Mouse (Mus musculus) forebrain, embryonic 14.5 days (tissue): Measurements from ENCODE around the gene Cnnm3. TPM values are rescaled to one million over a fixed set of nuclear protein-coding genes. Genes with fewer than 3 reads are reported as not detected.
"Not testable (repeated sequence)": the region's sequence is repeated elsewhere in the genome, so short reads cannot be mapped to it uniquely, and the experiment has no call there.

Experiments used
- ATAC-seq: fragments of 200-750 bp; cut with Nextera tagmentation; 2 replicates; pipeline ENCODE4 v1.8.0; 2017; ENCODE audit warnings: mild to moderate bottlenecking, moderate library complexity
- DNase-seq: peaks from one replicate; pipeline ENCODE4 v3.0.0-alpha.2; 2015; ENCODE audit warnings: low spot score
- H3K27ac ChIP-seq: fragments of 300-500 bp; sonication (generic); 2 replicates; pipeline ENCODE4 v1.5.1; 2014; ENCODE audit warnings: low read depth, mild to moderate bottlenecking, control low read depth, low read length, moderate library complexity
- H3K27me3 ChIP-seq: fragments of 300-500 bp; sonication (generic); replicated peaks from 2 replicates; pipeline ENCODE4 v1.6.1; 2014; ENCODE audit warnings: low read length, control low read depth, mixed read lengths; ENCODE audit not compliant: control insufficient read depth, insufficient read depth
- H3K36me3 ChIP-seq: fragments of 300-500 bp; sonication (generic); 2 replicates; pipeline ENCODE4 v1.6.1; 2014; ENCODE audit warnings: low read length, control low read depth; ENCODE audit not compliant: control insufficient read depth, insufficient read depth
- H3K4me1 ChIP-seq: fragments of 300-500 bp; sonication (generic); 2 replicates; pipeline ENCODE4 v1.6.1; 2014; ENCODE audit warnings: antibody characterized with exemption, low read length, control low read depth; ENCODE audit not compliant: control insufficient read depth, insufficient read depth
- H3K4me2 ChIP-seq: fragments of 300-500 bp; sonication (generic); 2 replicates; pipeline ENCODE4 v1.6.1; 2014; ENCODE audit warnings: mild to moderate bottlenecking, control low read depth, low read length
- H3K4me3 ChIP-seq: fragments of 300-500 bp; sonication (generic); 2 replicates; pipeline ENCODE4 v1.5.1; 2014; ENCODE audit warnings: low read depth, low read length, control low read depth
- H3K9ac ChIP-seq: fragments of 300-500 bp; sonication (generic); 2 replicates; pipeline ENCODE4 v1.6.1; 2014; ENCODE audit warnings: mild to moderate bottlenecking, low read length, control low read depth, moderate library complexity
- H3K9me3 ChIP-seq: fragments of 300-500 bp; sonication (generic); replicated peaks from 2 replicates; pipeline ENCODE4 v1.6.1; 2016; ENCODE audit warnings: low read length, control low read depth, mixed read lengths; ENCODE audit not compliant: control insufficient read depth
- WGBS: fragments of 180-500 bp; shearing (Covaris S2); extraction: QIAGEN DNeasy Blood & Tissue Kit; methylation state at CpG from one replicate; pipeline ENCODE4 v1.1.7; 2014; 5-methylcytosine and 5-hydroxymethylcytosine counted together
- polyA plus RNA-seq: library from polyadenylated mRNA; unstranded; fragments of >200 nt; fragmentation: Nextera tagmentation; extraction: Ambion mirVana; gene quantifications from 2 replicates; pipeline ENCODE4 v1.2.1, GENCODE M21; 2014

The Cnnm3 gene
- polyA plus RNA-seq, 1 experiment from 2014 or later, result 5.2 TPM

DNA sequence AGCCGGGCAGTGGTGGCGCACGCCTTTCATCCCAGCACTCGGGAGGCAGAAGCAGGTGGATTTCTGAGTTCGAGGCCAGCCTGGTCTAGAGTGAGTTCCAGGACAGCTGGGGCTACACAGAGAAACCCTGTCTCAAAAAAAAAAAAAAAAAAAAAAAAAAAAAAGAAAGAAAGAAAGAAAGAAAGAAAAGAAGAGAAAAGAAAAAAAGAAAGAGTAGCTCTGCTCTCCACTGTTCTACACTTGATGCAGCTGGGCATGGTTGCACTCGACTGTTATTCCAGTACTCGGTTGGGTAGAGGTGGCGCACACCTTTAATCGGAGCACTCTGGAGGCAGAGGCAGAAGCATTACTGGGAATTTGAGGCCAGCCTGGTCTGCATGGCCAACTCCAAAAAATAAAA, 25.1 kb downstream of the Cnnm3 start, which contains the start of gene Ankrd23:
Gene Ankrd23, minus strand, starts transcription at position 101 of the 400 bp plus-strand sequence.
- DNase-seq, H3K27me3 ChIP-seq, H3K4me3 ChIP-seq, ATAC-seq, H3K9ac ChIP-seq, H3K27ac ChIP-seq, H3K4me2 ChIP-seq, H3K4me1 ChIP-seq, H3K9me3 ChIP-seq: not testable (repeated sequence)
- H3K36me3 ChIP-seq, result peaks cover 27% of the 10 kb centered on the region
- WGBS, result 96% methylated on average over 9 of the region's 9 CpGs

DNA sequence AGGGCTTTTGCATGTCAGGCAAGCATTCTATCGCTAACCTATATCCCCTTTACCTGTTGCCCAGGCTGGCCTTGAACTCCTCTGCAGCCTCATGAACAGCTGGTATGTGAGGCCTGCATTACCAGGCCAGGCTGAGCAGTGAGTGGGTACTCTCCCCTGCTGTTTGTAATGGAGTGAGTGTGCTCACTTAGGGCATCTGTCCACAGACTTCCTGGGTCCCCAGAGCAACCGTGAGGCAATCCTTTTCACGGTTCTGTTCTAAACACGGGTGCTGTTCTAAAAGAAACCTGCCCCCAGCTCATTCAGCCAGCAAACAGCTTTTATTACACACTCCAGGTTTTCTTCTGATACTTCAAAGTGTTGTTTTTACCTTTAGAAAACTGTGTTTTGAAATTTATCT, 27.1 kb downstream of the Cnnm3 start:
- no peak overlapping the region for H3K27ac ChIP-seq
- H3K4me2 ChIP-seq, result no peak overlapping the region
- DNase-seq (no peak), ATAC-seq (no peak)
- no peaks in the 10 kb centered on the region for H3K4me1 ChIP-seq
- H3K27me3 ChIP-seq, result no peaks in the 10 kb centered on the region
- no peak overlapping the region for H3K4me3 ChIP-seq
- WGBS, result 81% methylated on average over 4 of the region's 4 CpGs
- no peak overlapping the region for H3K9ac ChIP-seq
- H3K36me3 ChIP-seq, result peaks cover 27% of the 10 kb centered on the region
- H3K9me3 ChIP-seq, result no peaks in the 10 kb centered on the region

DNA sequence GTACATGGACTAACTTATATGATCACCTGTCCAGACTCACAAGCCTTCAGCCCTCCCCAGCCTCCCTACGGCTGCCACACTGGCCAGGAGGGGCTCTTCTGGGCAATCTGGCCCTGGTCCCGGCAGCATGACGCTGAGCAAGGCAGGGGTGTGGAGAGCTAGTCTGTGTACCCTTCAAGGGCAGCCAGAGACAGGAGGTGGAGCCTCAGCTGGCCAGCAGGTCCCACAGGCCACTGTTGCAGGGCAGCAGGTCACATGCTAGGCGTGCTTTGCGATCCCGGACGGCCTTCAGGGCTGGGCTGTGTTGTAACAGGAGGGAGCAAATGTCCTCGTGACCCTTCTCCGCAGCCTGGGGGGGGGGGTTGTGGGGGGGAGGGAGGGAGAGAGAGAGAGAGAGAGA, 27.5 kb downstream of the Cnnm3 start, which contains the start of gene Gm42417:
Gene Gm42417, minus strand, starts transcription at position 244 of the 400 bp plus-strand sequence.
- 74% methylated on average over 9 of the region's 9 CpGs for WGBS
- H3K36me3 ChIP-seq, result peaks cover 27% of the 10 kb centered on the region
- no peaks in the 10 kb centered on the region for H3K9me3 ChIP-seq
- no peaks in the 10 kb centered on the region for H3K4me1 ChIP-seq
- no peaks in the 10 kb centered on the region for H3K27me3 ChIP-seq
- no peak for DNase-seq
- no peak for ATAC-seq
- no peak within 1 kb of the TSS for H3K9ac ChIP-seq
- no peak within 1 kb of the TSS for H3K4me2 ChIP-seq
- H3K4me3 ChIP-seq, result no peak within 1 kb of the TSS
- H3K27ac ChIP-seq, result no peak within 1 kb of the TSS

DNA sequence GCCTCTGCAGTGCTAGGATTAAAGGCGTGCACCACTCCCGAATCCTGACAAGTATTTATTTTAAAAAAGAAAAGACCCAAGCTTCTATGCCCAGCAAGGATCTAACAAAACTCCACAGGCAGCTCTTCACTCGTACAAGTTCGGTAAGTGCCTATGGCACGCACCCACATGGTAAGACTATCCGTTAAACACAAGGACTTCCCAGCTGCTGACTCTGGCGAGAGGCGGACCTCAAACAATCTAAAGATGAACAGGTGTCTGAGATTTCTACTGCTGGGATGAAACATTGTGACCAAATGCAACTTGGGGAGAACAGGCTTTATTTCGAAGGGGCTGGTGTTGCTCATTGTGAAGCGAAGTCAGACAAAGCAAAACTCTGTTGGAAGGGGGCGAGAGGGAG, 28.5 kb downstream of the Cnnm3 start:
- Histone ChIP-seq H3K4me1 (no peaks in the 10 kb centered on the region), H3K36me3 (peaks cover 27% of the 10 kb centered on the region), H3K9me3 (no peaks in the 10 kb centered on the region), H3K4me3 (no peak overlapping the region), H3K27ac (no peak overlapping the region), H3K27me3 (no peaks in the 10 kb centered on the region), H3K4me2 (no peak overlapping the region), H3K9ac (no peak overlapping the region)
- DNase-seq (no peak), ATAC-seq (no peak)
- WGBS, result 92% methylated on average over 11 of the region's 11 CpGs

DNA sequence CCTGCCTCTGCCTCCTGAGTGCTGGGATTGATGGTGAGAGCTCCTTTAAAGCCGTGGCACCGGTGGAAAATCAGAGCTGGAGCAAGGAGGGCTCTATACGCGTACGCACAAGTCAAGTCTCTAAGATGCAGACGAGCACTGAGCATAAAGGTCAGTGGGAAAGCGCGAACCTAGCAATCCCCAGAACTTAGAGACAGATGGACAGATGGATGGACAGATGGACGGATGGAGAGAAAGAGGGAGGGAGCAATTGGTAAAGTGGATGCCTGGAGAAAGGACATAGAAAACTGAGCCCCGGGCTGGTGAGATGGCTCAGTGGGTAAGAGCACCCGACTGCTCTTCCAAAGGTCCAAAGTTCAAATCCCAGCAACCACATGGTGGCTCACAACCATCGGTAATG, 29.1 kb downstream of the Cnnm3 start:
- Histone ChIP-seq H3K4me3 (no peak overlapping the region), H3K4me2 (no peak overlapping the region)
- no peak for ATAC-seq

DNA sequence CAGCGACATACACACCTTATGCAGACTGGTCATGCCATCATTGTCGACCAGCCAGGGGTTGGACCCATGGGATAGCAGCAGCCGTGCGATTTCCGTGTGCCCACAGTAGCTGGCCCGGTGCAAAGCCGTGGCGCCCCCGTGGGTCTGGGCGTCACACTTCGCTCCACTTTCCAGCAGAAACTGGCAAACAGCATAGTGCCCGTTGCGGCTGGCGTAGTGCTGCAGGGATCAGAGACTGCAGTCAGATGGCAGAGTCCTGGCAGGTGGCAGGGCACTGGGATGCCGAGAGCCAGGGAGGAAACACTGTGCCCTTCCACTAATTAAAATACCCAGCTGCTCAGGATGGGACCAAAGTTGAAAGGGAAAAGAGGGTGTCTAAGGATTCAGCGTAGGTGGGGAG, 30.2 kb downstream of the Cnnm3 start:
- Histone ChIP-seq H3K36me3 (peaks cover 27% of the 10 kb centered on the region), H3K4me2 (no peak overlapping the region), H3K27ac (no peak overlapping the region), H3K9me3 (no peaks in the 10 kb centered on the region), H3K4me1 (peaks cover 5% of the 10 kb centered on the region), H3K4me3 (no peak overlapping the region), H3K9ac (no peak overlapping the region), H3K27me3 (no peaks in the 10 kb centered on the region)
- DNase-seq, result no peak
- WGBS, result 90% methylated on average over 16 of the region's 16 CpGs
- ATAC-seq, result no peak

More for the DNA sequence above, 29.1 kb downstream of the Cnnm3 start:
- no peaks in the 10 kb centered on the region for H3K4me1 ChIP-seq
- 94% methylated on average over 12 of the region's 12 CpGs for WGBS
- H3K27me3 ChIP-seq, result no peaks in the 10 kb centered on the region
- H3K9me3 ChIP-seq, result no peaks in the 10 kb centered on the region
- H3K9ac ChIP-seq, result no peak overlapping the region
- DNase-seq, result no peak
- H3K27ac ChIP-seq, result no peak overlapping the region
- H3K36me3 ChIP-seq, result peaks cover 27% of the 10 kb centered on the region

DNA sequence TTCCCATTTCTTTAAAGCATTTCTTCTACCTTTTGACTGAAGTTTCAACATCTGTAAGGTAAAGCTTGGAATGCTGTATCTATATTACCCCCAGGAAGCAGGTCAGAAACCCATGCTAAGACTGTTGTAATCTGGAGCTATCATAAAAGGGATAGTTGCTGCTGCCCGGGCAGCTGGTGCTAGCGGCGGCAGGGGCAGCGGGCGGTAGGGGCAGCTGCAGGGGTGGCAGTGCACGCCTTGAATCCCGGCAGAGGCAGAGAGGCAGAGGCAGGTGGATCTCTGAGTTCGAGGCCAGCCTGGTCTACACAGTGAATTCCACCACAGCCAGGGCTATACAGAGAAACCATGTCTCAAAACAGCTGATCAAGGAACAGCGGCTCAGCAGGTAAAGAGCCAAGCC, 31.3 kb downstream of the Cnnm3 start:
- WGBS, result 92% methylated on average over 9 of the region's 9 CpGs

DNA sequence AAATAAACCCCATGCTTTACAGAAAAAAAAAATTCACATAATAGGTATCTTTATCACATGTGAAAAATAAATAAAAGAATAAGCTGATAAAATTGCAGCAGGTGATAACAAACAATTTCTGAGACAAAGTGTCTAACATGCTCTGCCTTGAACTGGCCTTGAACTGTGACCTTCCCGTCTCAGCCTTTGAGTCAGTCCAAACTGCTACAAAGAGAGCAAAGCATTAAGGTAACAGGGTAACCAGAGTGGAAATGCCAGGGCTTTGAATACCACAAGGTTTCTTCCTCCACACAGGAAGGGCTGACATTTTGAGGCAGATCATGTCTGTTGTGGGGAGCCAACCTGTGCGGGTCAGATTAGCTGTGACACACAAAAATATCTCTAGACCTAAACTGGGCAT, 33.7 kb downstream of the Cnnm3 start:
- 82% methylated on average over 2 of the region's 2 CpGs for WGBS

More for the DNA sequence above, 31.3 kb downstream of the Cnnm3 start:
- Histone ChIP-seq H3K27ac (no peak overlapping the region), H3K9ac (no peak overlapping the region), H3K4me1 (peaks cover 8% of the 10 kb centered on the region), H3K27me3 (no peaks in the 10 kb centered on the region), H3K4me3 (no peak overlapping the region), H3K36me3 (peaks cover 32% of the 10 kb centered on the region), H3K9me3 (no peaks in the 10 kb centered on the region), H3K4me2 (no peak overlapping the region)
- no peak for DNase-seq
- ATAC-seq, result no peak

DNA sequence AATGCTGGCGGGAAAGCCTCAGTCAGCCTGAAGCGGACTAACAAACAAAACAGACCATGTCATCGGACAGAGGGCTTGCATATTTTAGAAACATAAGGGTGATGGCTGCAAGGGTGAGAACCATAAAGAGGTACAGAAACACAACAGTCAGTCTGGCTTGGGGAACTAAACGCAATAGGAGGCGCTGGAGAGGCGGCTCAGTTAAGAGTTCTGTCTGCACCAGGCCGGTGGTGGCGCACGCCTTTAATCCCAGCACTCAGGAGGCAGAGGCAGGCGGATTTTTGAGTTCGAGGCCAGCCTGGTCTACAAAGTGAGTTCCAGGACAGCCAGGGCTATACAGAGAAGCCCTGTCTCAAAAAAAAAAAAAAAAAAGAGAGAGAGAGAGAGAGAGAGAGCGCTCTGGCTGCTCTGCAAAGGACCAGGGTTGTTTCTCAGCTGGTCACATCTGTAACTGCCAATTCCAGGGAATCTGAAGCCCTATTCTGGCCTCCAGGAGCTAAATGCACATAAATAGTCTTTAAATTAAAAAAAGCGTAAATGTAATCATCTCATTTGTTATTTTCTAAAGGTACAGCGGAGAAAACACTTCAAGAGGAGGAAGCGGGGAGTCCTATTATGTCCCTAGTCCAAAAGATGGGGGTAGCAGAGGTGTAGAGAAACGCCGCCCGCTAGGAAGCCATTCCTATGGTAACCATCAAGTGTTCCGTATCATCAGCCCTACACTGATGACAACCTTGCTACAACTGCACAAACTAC, 34.4 kb downstream of the Cnnm3 start:
- Histone ChIP-seq H3K4me1 (peaks cover 8% of the 10 kb centered on the region), H3K27me3 (no peaks in the 10 kb centered on the region), H3K4me3 (peak overlapping the region; percentile 60), H3K27ac (no peak overlapping the region), H3K36me3 (peaks cover 39% of the 10 kb centered on the region), H3K4me2 (peak overlapping the region; percentile 78), H3K9me3 (no peaks in the 10 kb centered on the region), H3K9ac (peak overlapping the region; percentile 77)
- DNase-seq (no peak), ATAC-seq (no peak)
- WGBS, result 71% methylated on average over 19 of the region's 19 CpGs

More for the DNA sequence above, 33.7 kb downstream of the Cnnm3 start:
- Histone ChIP-seq H3K27ac (no peak overlapping the region), H3K27me3 (no peaks in the 10 kb centered on the region), H3K9me3 (no peaks in the 10 kb centered on the region), H3K4me3 (no peak overlapping the region), H3K36me3 (peaks cover 38% of the 10 kb centered on the region), H3K4me1 (peaks cover 8% of the 10 kb centered on the region), H3K4me2 (no peak overlapping the region), H3K9ac (no peak overlapping the region)
- no peak for DNase-seq
- no peak for ATAC-seq
